In genomic region chr11:116142211-116142991, GRCm38 (mm10) we compare ENCODE assay signal across 11 mouse cellular contexts. TPM values are rescaled to one million over a fixed set of nuclear protein-coding genes. Genes with fewer than 3 reads are reported as not detected.
DNase-seq lines count a peak whose midpoint lies in the region; ATAC-seq and TF ChIP-seq lines count a peak whose summit lies in the region.
"Had no signal": no experiment of that assay in that cellular context is flagged by ENCODE, and none has a peak within 500 bp of the region (broad histone marks: within the 10 kb centered on the region; RNA-seq: fewer than 3 reads in every experiment).

No protein-coding gene starts in this region.

- H3K36me3 ChIP-seq in heart, embryonic 10.5 days = peaks cover 53% of the 10 kb centered on the region
- H3K36me3 ChIP-seq in E14TG2a.4 (ENCODE audit: insufficient read depth, low read length) = peaks cover 38% of the 10 kb centered on the region
- no peaks in the 10 kb centered on the region; the same call in none of the 2 replicates for H3K36me3 ChIP-seq in liver, embryonic 16.5 days (ENCODE audit: control insufficient read depth, insufficient read depth)
- H3K36me3 ChIP-seq in forebrain, embryonic 12.5 days (replicated peaks) = peaks cover 62% of the 10 kb centered on the region

- no peaks in the 10 kb centered on the region for H3K9me3 ChIP-seq in heart, embryonic 10.5 days
- no peaks in the 10 kb centered on the region for H3K9me3 ChIP-seq in E14TG2a.4 (ENCODE audit: low read length)
- no peaks in the 10 kb centered on the region for H3K9me3 ChIP-seq in liver, embryonic 16.5 days (replicated peaks; ENCODE audit: control insufficient read depth, low read length)
- no peaks in the 10 kb centered on the region for H3K9me3 ChIP-seq in forebrain, embryonic 12.5 days

- H3K27ac ChIP-seq in heart, embryonic 10.5 days = peak overlapping the region; percentile 60
- peak overlapping the region; percentile 26 for H3K27ac ChIP-seq in bone marrow, adult 2 months (ENCODE audit: control insufficient read depth, insufficient read depth, low read depth, low read length, poor library complexity)
- peak overlapping the region; percentile 50 for H3K27ac ChIP-seq in liver, embryonic 16.5 days (ENCODE audit: low read length)
- H3K27ac ChIP-seq in forebrain, embryonic 12.5 days = no peak overlapping the region

- TF ChIP-seq CTCF in E14TG2a.4 (conservative IDR thresholded peaks at IDR 0.05; ENCODE audit: low read length) = no peak
- no peak for TF ChIP-seq CTCF in bone marrow, adult 2 months (IDR thresholded peaks at IDR 0.05; ENCODE audit: control insufficient read depth, insufficient read depth, low read length)

- DNase-seq in heart, embryonic 10.5 days (ENCODE audit: low spot score) = peak; percentile 93
- no peak for DNase-seq in heart, postnatal 10 days
- DNase-seq in kidney, postnatal 10 days = no peak
- no peak for DNase-seq in T-cell, adult 2 months (ENCODE audit: low spot score)
- DNase-seq: cerebellum, adult 2 months; heart, postnatal 14 days; kidney, adult 8-10 months had no signal

- peak overlapping the region; percentile 19; the same call in 1 of the 2 replicates for H3K9ac ChIP-seq in liver, embryonic 16.5 days (ENCODE audit: low read depth, low read length)
- H3K9ac ChIP-seq in forebrain, embryonic 12.5 days = no peak overlapping the region

- no peak overlapping the region for H3K4me3 ChIP-seq in heart, embryonic 10.5 days
- peak overlapping the region; percentile 54 for H3K4me3 ChIP-seq in E14TG2a.4 (replicated peaks; ENCODE audit: low read length)
- no peak overlapping the region for H3K4me3 ChIP-seq in bone marrow, adult 2 months (replicated peaks; ENCODE audit: control insufficient read depth, low read depth, low read length)
- no peak overlapping the region for H3K4me3 ChIP-seq in liver, embryonic 16.5 days (ENCODE audit: low read depth, low read length)
- H3K4me3 ChIP-seq in forebrain, embryonic 12.5 days (replicated peaks) = no peak overlapping the region

- ATAC-seq in liver, embryonic 16.5 days (ENCODE audit: low read depth) = peak; percentile 44
- ATAC-seq in forebrain, embryonic 12.5 days (ENCODE audit: low FRiP score) = no peak

- peak overlapping the region; percentile 6; the same call in 1 of the 2 replicates for H3K4me2 ChIP-seq in liver, embryonic 16.5 days (ENCODE audit: low read depth, low read length)
- no peak overlapping the region for H3K4me2 ChIP-seq in forebrain, embryonic 12.5 days

- TF ChIP-seq POLR2A in bone marrow, adult 2 months (IDR thresholded peaks at IDR 0.05; ENCODE audit: borderline replicate concordance, control insufficient read depth, low read depth, low read length) = no peak

- intact Hi-C loops in heart, postnatal 10 days (cut with DNase I) = no loop called here

- WGBS in heart, embryonic 10.5 days = 61% methylated on average over 10 of the region's 10 CpGs
- WGBS in bone marrow, adult 2 months = 73% methylated on average over 10 of the region's 10 CpGs
- WGBS in liver, embryonic 16.5 days (ENCODE audit: insufficient replicate concordance) = 61% methylated on average over 10 of the region's 10 CpGs
- WGBS in forebrain, embryonic 12.5 days = 76% methylated on average over 10 of the region's 10 CpGs

- peaks cover 3% of the 10 kb centered on the region; the same call in 1 of the 2 replicates for H3K27me3 ChIP-seq in heart, embryonic 10.5 days (ENCODE audit: insufficient read depth, poor library complexity, severe bottlenecking)
- peaks cover 6% of the 10 kb centered on the region for H3K27me3 ChIP-seq in E14TG2a.4 (ENCODE audit: insufficient read depth, low read length)
- H3K27me3 ChIP-seq in liver, embryonic 16.5 days (ENCODE audit: control insufficient read depth, insufficient read depth, low read depth, low read length) = no peaks in the 10 kb centered on the region
- H3K27me3 ChIP-seq in forebrain, embryonic 12.5 days = no peaks in the 10 kb centered on the region

- H3K4me1 ChIP-seq in heart, embryonic 10.5 days = peaks cover 23% of the 10 kb centered on the region
- peaks cover 80% of the 10 kb centered on the region for H3K4me1 ChIP-seq in E14TG2a.4 (replicated peaks; ENCODE audit: low read depth, low read length)
- peaks cover 7% of the 10 kb centered on the region for H3K4me1 ChIP-seq in bone marrow, adult 2 months (ENCODE audit: control insufficient read depth, insufficient read depth, low read length)
- peaks cover 40% of the 10 kb centered on the region for H3K4me1 ChIP-seq in liver, embryonic 16.5 days (ENCODE audit: control insufficient read depth, low read depth, low read length)
- H3K4me1 ChIP-seq in forebrain, embryonic 12.5 days = peaks cover 12% of the 10 kb centered on the region

RNA-seq across cellular contexts. Expression of gene Mrpl38, which starts 3.7 kb away (rescaled TPM):
- 112 and 127 TPM in 2 replicates for polyA plus RNA-seq in heart, embryonic 10.5 days (2016; fragmentation: Nextera tagmentation; extraction: Ambion mirVana)
- total RNA-seq in heart, postnatal 10 days (2021) = 10 to 100 TPM; 55.9 to 56.8 TPM
- 28.0 and 38.3 TPM in 2 replicates for polyA plus RNA-seq in bone marrow, adult 2 months (2011; ENCODE audit: insufficient read depth, insufficient read length, low replicate concordance, missing spikeins)
- 44.4 and 44.7 TPM in 2 replicates for polyA plus RNA-seq in liver, embryonic 16.5 days (2015; fragmentation: Nextera tagmentation; extraction: Ambion mirVana)
- polyA plus RNA-seq in forebrain, embryonic 12.5 days (2016; fragmentation: Nextera tagmentation; extraction: Ambion mirVana) = 89.6 and 90.5 TPM in 2 replicates

RNA-seq across cellular contexts. Expression of gene Trim65, which starts 11.5 kb away (rescaled TPM):
- 3.6 and 3.8 TPM in 2 replicates for polyA plus RNA-seq in heart, embryonic 10.5 days (2016; fragmentation: Nextera tagmentation; extraction: Ambion mirVana)
- 1 to 10 TPM; 5.4 to 6.3 TPM for total RNA-seq in heart, postnatal 10 days (2021)
- polyA plus RNA-seq in bone marrow, adult 2 months (2011; ENCODE audit: insufficient read depth, insufficient read length, low replicate concordance, missing spikeins) = 5.2 and 8.2 TPM in 2 replicates
- polyA plus RNA-seq in liver, embryonic 16.5 days (2015; fragmentation: Nextera tagmentation; extraction: Ambion mirVana) = 1.2 and 1.5 TPM in 2 replicates
- polyA plus RNA-seq in forebrain, embryonic 12.5 days (2016; fragmentation: Nextera tagmentation; extraction: Ambion mirVana) = 1.9 and 2.1 TPM in 2 replicates

RNA-seq across cellular contexts. Expression of gene Trim47, which starts 15.4 kb away (rescaled TPM):
- polyA plus RNA-seq in heart, embryonic 10.5 days (2016; fragmentation: Nextera tagmentation; extraction: Ambion mirVana) = 25.9 and 38.7 TPM in 2 replicates
- total RNA-seq in heart, postnatal 10 days (2021) = 10 to 100 TPM; 43.3 to 49.7 TPM
- polyA plus RNA-seq in bone marrow, adult 2 months (2011; ENCODE audit: insufficient read depth, insufficient read length, low replicate concordance, missing spikeins) = 3.1 and 8.9 TPM in 2 replicates
- 5.1 and 6.2 TPM in 2 replicates for polyA plus RNA-seq in liver, embryonic 16.5 days (2015; fragmentation: Nextera tagmentation; extraction: Ambion mirVana)
- polyA plus RNA-seq in forebrain, embryonic 12.5 days (2016; fragmentation: Nextera tagmentation; extraction: Ambion mirVana) = 2.7 and 3.2 TPM in 2 replicates

RNA-seq across cellular contexts. Expression of gene Fbf1, which starts 25.6 kb away (rescaled TPM):
- polyA plus RNA-seq in heart, embryonic 10.5 days (2016; fragmentation: Nextera tagmentation; extraction: Ambion mirVana) = 27.7 and 30.6 TPM in 2 replicates
- total RNA-seq in heart, postnatal 10 days (2021) = 10 to 100 TPM; 17.4 to 17.7 TPM
- polyA plus RNA-seq in bone marrow, adult 2 months (2011; ENCODE audit: insufficient read depth, insufficient read length, low replicate concordance, missing spikeins) = 10.8 and 16.1 TPM in 2 replicates
- polyA plus RNA-seq in liver, embryonic 16.5 days (2015; fragmentation: Nextera tagmentation; extraction: Ambion mirVana) = 5.7 and 6.6 TPM in 2 replicates
- polyA plus RNA-seq in forebrain, embryonic 12.5 days (2016; fragmentation: Nextera tagmentation; extraction: Ambion mirVana) = 80.8 and 85.2 TPM in 2 replicates

RNA-seq across cellular contexts. Expression of gene Wbp2, which starts 55.6 kb away (rescaled TPM):
- polyA plus RNA-seq in heart, embryonic 10.5 days (2016; fragmentation: Nextera tagmentation; extraction: Ambion mirVana) = 122 and 158 TPM in 2 replicates
- total RNA-seq in heart, postnatal 10 days (2021) = 10 to 100 TPM; 96.6 to 99.5 TPM
- polyA plus RNA-seq in bone marrow, adult 2 months (2011; ENCODE audit: insufficient read depth, insufficient read length, low replicate concordance, missing spikeins) = 55.0 and 68.0 TPM in 2 replicates
- polyA plus RNA-seq in liver, embryonic 16.5 days (2015; fragmentation: Nextera tagmentation; extraction: Ambion mirVana) = 85.2 and 110 TPM in 2 replicates
- polyA plus RNA-seq in forebrain, embryonic 12.5 days (2016; fragmentation: Nextera tagmentation; extraction: Ambion mirVana) = 92.3 and 101 TPM in 2 replicates
